Mouse (Mus musculus): ENCODE measurements around the gene Mapre3.

DNA sequence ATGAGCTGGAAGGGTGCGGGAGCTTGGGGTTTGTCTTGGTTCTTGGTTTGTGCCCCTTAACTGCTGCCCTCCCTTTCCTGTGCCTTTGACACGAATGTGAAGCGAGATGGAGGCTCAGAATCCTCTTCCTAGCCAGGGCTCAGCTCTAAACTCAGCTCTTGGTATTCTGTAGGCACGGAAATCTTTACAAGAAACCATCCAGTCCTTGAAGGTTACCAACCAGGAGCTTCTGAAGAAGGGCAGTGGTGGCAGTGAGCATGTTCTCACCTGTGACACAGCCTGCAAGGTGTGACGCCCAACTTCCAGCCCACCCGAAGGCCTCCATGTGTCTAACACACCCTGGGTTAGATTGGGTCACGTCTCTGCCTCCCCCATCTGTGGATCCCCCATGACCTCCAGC is 59.9 kb downstream of the Mapre3 start:
- TF ChIP-seq CTCF (IDR thresholded peaks at IDR 0.05; ENCODE audit: low read depth, low read length): no peak
- no peak for TF ChIP-seq POLR2A (IDR thresholded peaks at IDR 0.05; ENCODE audit: borderline replicate concordance, low read depth, low read length)

All from bone marrow macrophage, adult 2 months (primary cell).